Mouse (Mus musculus): ENCODE data around the gene Tmem132b.

DNA sequence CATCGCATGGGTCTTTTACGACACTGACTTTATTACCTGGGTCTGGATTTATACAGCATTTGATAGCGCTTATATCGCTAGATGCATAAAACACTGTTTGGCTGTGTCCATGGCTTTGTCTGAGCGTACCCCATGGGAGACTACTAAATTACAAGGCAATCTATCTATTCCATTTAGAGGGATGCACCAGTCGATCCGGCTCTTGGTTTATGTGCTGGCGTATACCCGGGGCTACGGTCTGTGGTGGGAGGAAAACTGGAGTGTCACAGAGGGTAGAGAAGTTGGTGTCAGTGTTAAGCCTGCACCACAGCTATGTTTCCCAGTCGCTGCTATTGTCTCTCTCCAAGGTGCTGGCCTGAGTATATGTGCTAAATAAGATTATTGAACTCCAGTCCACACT, 34.2 kb downstream of the Tmem132b start:
- TF ChIP-seq CTCF (conservative IDR thresholded peaks at IDR 0.05; ENCODE audit: insufficient read depth, insufficient read length, low read depth, low read length): no peak
- no peak for TF ChIP-seq POLR2A (IDR thresholded peaks at IDR 0.05; ENCODE audit: low read depth, low read length)
